Mouse (Mus musculus): ENCODE data around the gene Asic4.
A peak's percentile ranks its signal among the peaks of the same experiment; 100 is the strongest.

Asic4 gene

GRCm38 (mm10) chr1:75443247-75444024 lies 6.8 kb upstream of the Asic4 start:
- no peak for DNase-seq (ENCODE audit: low spot score in 2 of 2)

- no peak for DNase-seq (ENCODE audit: low spot score in 2 of 2)
These were observed 6.0 kb upstream of the Asic4 start for GRCm38 (mm10) chr1:75444208-75444607.

- DNase-seq (ENCODE audit: low spot score in 2 of 2): peak in 1 of 2 experiments; percentile 42
These were observed 5.0 kb upstream of the Asic4 start for GRCm38 (mm10) chr1:75445141-75445701.

GRCm38 (mm10) chr1:75445751-75446611 lies 4.3 kb upstream of the Asic4 start:
- peak; percentile 56 to 59 for DNase-seq (ENCODE audit: low spot score in 2 of 2)

GRCm38 (mm10) chr1:75446656-75447055 lies 3.6 kb upstream of the Asic4 start:
- DNase-seq (ENCODE audit: low spot score in 2 of 2): no peak

- DNase-seq (ENCODE audit: low spot score in 2 of 2): no peak
These were observed 2.8 kb upstream of the Asic4 start for GRCm38 (mm10) chr1:75447265-75448051.

GRCm38 (mm10) chr1:75448052-75448431 lies 2.2 kb upstream of the Asic4 start:
- no peak for DNase-seq (ENCODE audit: low spot score in 2 of 2)

GRCm38 (mm10) chr1:75448937-75449336 lies 1.3 kb upstream of the Asic4 start:
- no peak for DNase-seq (ENCODE audit: low spot score in 2 of 2)

GRCm38 (mm10) chr1:75449377-75450135 lies 680 bp upstream of the Asic4 start:
- no peak for DNase-seq (ENCODE audit: low spot score in 2 of 2)

- DNase-seq (ENCODE audit: low spot score in 2 of 2): no peak
These were observed 1.7 kb downstream of the Asic4 start for GRCm38 (mm10) chr1:75451900-75452299.

GRCm38 (mm10) chr1:75455433-75455832 lies 5.2 kb downstream of the Asic4 start:
- no peak for DNase-seq (ENCODE audit: low spot score in 2 of 2)

- DNase-seq (ENCODE audit: low spot score in 2 of 2): no peak
These were observed 5.7 kb downstream of the Asic4 start for GRCm38 (mm10) chr1:75455948-75456347.

- DNase-seq (ENCODE audit: low spot score in 2 of 2): no peak
These were observed 6.7 kb downstream of the Asic4 start for GRCm38 (mm10) chr1:75456746-75457564.

GRCm38 (mm10) chr1:75457710-75458024 lies 7.4 kb downstream of the Asic4 start:
- DNase-seq (ENCODE audit: low spot score in 2 of 2): no peak

- DNase-seq (ENCODE audit: low spot score in 2 of 2): no peak
These were observed 8.0 kb downstream of the Asic4 start for GRCm38 (mm10) chr1:75458025-75458788.

GRCm38 (mm10) chr1:75458789-75459684 lies 8.8 kb downstream of the Asic4 start:
- peak in 1 of 2 experiments; percentile 54 for DNase-seq (ENCODE audit: low spot score in 2 of 2)

GRCm38 (mm10) chr1:75460297-75460696 lies 10.1 kb downstream of the Asic4 start:
- no peak for DNase-seq (ENCODE audit: low spot score in 2 of 2)

- no peak for DNase-seq (ENCODE audit: low spot score in 2 of 2)
These were observed 12.4 kb downstream of the Asic4 start for GRCm38 (mm10) chr1:75462636-75463035.

Data from frontal cortex, postnatal 25 days (tissue).